Mouse (Mus musculus): ENCODE data around the gene Ribc2. TPM values are rescaled to one million over a fixed set of nuclear protein-coding genes. Genes with fewer than 3 reads are reported as not detected.

Ribc2 gene
- polyA plus RNA-seq, 1 experiment from 2014 or later, result 1.3 TPM

- H3K4me3 ChIP-seq, result no peak overlapping the region
- H3K36me3 ChIP-seq, result no peaks in the 10 kb centered on the region
- H3K27me3 ChIP-seq (ENCODE audit: insufficient read depth, poor library complexity, severe bottlenecking), result peaks cover 9% of the 10 kb centered on the region
- DNase-seq (ENCODE audit: low spot score), result no peak
- H3K27ac ChIP-seq, result no peak overlapping the region
- peaks cover 31% of the 10 kb centered on the region for H3K4me1 ChIP-seq (replicated peaks)
- no peaks in the 10 kb centered on the region; the same call in 1 of the 2 replicates for H3K9me3 ChIP-seq
Observed at GRCm38 (mm10) chr15:85161416-85161815, 29.5 kb downstream of the Ribc2 start.

- Histone ChIP-seq H3K27ac (peak overlapping the region; percentile 46; the same call in 1 of the 2 replicates), H3K4me3 (no peak overlapping the region), H3K4me1 (replicated peaks) (peaks cover 44% of the 10 kb centered on the region), H3K27me3 (ENCODE audit: insufficient read depth, poor library complexity, severe bottlenecking) (peaks cover 9% of the 10 kb centered on the region), H3K9me3 (no peaks in the 10 kb centered on the region), H3K36me3 (no peaks in the 10 kb centered on the region)
- peak; percentile 38 for DNase-seq (ENCODE audit: low spot score)
- WGBS, result 59% methylated on average over 21 of the region's 21 CpGs
Observed at GRCm38 (mm10) chr15:85162693-85163663, 31.1 kb downstream of the Ribc2 start.

GRCm38 (mm10) chr15:85166433-85166933 is 34.6 kb downstream of the Ribc2 start:
- Histone ChIP-seq H3K9me3 (no peaks in the 10 kb centered on the region), H3K4me3 (peak overlapping the region; percentile 4; the same call in 1 of the 2 replicates), H3K27ac (peak overlapping the region; percentile 31), H3K4me1 (replicated peaks) (peaks cover 44% of the 10 kb centered on the region), H3K36me3 (no peaks in the 10 kb centered on the region), H3K27me3 (ENCODE audit: insufficient read depth, poor library complexity, severe bottlenecking) (peaks cover 13% of the 10 kb centered on the region)
- 21% methylated on average over 11 of the region's 11 CpGs for WGBS
- peak; percentile 71 for DNase-seq (ENCODE audit: low spot score)

GRCm38 (mm10) chr15:85167086-85167679 is 35.3 kb downstream of the Ribc2 start:
- WGBS, result 52% methylated on average over 12 of the region's 12 CpGs
- peak overlapping the region; percentile 31 for H3K27ac ChIP-seq
- no peak for DNase-seq (ENCODE audit: low spot score)
- no peak overlapping the region for H3K4me3 ChIP-seq
- no peaks in the 10 kb centered on the region for H3K36me3 ChIP-seq
- H3K27me3 ChIP-seq (ENCODE audit: insufficient read depth, poor library complexity, severe bottlenecking), result peaks cover 13% of the 10 kb centered on the region
- H3K4me1 ChIP-seq (replicated peaks), result peaks cover 44% of the 10 kb centered on the region
- no peaks in the 10 kb centered on the region for H3K9me3 ChIP-seq

GRCm38 (mm10) chr15:85172054-85172453 is 40.2 kb downstream of the Ribc2 start:
- DNase-seq (ENCODE audit: low spot score), result no peak
- Histone ChIP-seq H3K27me3 (ENCODE audit: insufficient read depth, poor library complexity, severe bottlenecking) (peaks cover 4% of the 10 kb centered on the region; the same call in 1 of the 2 replicates), H3K4me3 (no peak overlapping the region), H3K4me1 (replicated peaks) (peaks cover 6% of the 10 kb centered on the region), H3K27ac (no peak overlapping the region; the same call in 1 of the 2 replicates), H3K36me3 (no peaks in the 10 kb centered on the region), H3K9me3 (no peaks in the 10 kb centered on the region)
- WGBS, result 82% methylated on average over 2 of the region's 2 CpGs

GRCm38 (mm10) chr15:85173425-85173824 is 41.5 kb downstream of the Ribc2 start:
- peaks cover 3% of the 10 kb centered on the region; the same call in 1 of the 2 replicates for H3K27me3 ChIP-seq (ENCODE audit: insufficient read depth, poor library complexity, severe bottlenecking)
- H3K36me3 ChIP-seq, result no peaks in the 10 kb centered on the region
- peaks cover 7% of the 10 kb centered on the region for H3K4me1 ChIP-seq (replicated peaks)
- 83% methylated on average over 8 of the region's 8 CpGs for WGBS
- H3K27ac ChIP-seq, result no peak overlapping the region
- no peak overlapping the region for H3K4me3 ChIP-seq
- no peaks in the 10 kb centered on the region for H3K9me3 ChIP-seq
- DNase-seq (ENCODE audit: low spot score), result no peak

- Histone ChIP-seq H3K27me3 (ENCODE audit: insufficient read depth, poor library complexity, severe bottlenecking) (no peaks in the 10 kb centered on the region), H3K9me3 (no peaks in the 10 kb centered on the region), H3K36me3 (no peaks in the 10 kb centered on the region), H3K27ac (no peak overlapping the region), H3K4me3 (no peak overlapping the region), H3K4me1 (replicated peaks) (peaks cover 7% of the 10 kb centered on the region)
- 78% methylated on average over 10 of the region's 10 CpGs for WGBS
- DNase-seq (ENCODE audit: low spot score), result no peak
Observed at GRCm38 (mm10) chr15:85174060-85174459, 42.2 kb downstream of the Ribc2 start.

- no peaks in the 10 kb centered on the region for H3K9me3 ChIP-seq
- H3K27ac ChIP-seq, result no peak overlapping the region
- no peak overlapping the region for H3K4me3 ChIP-seq
- H3K36me3 ChIP-seq, result no peaks in the 10 kb centered on the region
- H3K27me3 ChIP-seq (ENCODE audit: insufficient read depth, poor library complexity, severe bottlenecking), result no peaks in the 10 kb centered on the region
- WGBS, result 75% methylated on average over 8 of the region's 8 CpGs
- DNase-seq (ENCODE audit: low spot score), result no peak
- H3K4me1 ChIP-seq (replicated peaks), result peaks cover 7% of the 10 kb centered on the region
Observed at GRCm38 (mm10) chr15:85177576-85177975, 45.7 kb downstream of the Ribc2 start.

GRCm38 (mm10) chr15:85178172-85178571 is 46.3 kb downstream of the Ribc2 start:
- no peaks in the 10 kb centered on the region for H3K9me3 ChIP-seq
- 87% methylated on average over 6 of the region's 6 CpGs for WGBS
- H3K36me3 ChIP-seq, result no peaks in the 10 kb centered on the region
- H3K4me1 ChIP-seq (replicated peaks), result peaks cover 7% of the 10 kb centered on the region
- no peaks in the 10 kb centered on the region for H3K27me3 ChIP-seq (ENCODE audit: insufficient read depth, poor library complexity, severe bottlenecking)
- H3K27ac ChIP-seq, result no peak overlapping the region
- DNase-seq (ENCODE audit: low spot score), result no peak
- H3K4me3 ChIP-seq, result no peak overlapping the region

GRCm38 (mm10) chr15:85179528-85180180 is 47.8 kb downstream of the Ribc2 start:
- no peak for DNase-seq (ENCODE audit: low spot score)
- Histone ChIP-seq H3K36me3 (no peaks in the 10 kb centered on the region), H3K9me3 (no peaks in the 10 kb centered on the region), H3K4me1 (replicated peaks) (peaks cover 9% of the 10 kb centered on the region), H3K27me3 (ENCODE audit: insufficient read depth, poor library complexity, severe bottlenecking) (no peaks in the 10 kb centered on the region), H3K27ac (no peak overlapping the region), H3K4me3 (no peak overlapping the region)
- 75% methylated on average over 7 of the region's 7 CpGs for WGBS

GRCm38 (mm10) chr15:85180368-85180767 is 48.5 kb downstream of the Ribc2 start:
- no peak for DNase-seq (ENCODE audit: low spot score)
- no peak overlapping the region for H3K4me3 ChIP-seq
- peaks cover 9% of the 10 kb centered on the region for H3K4me1 ChIP-seq (replicated peaks)
- H3K9me3 ChIP-seq, result no peaks in the 10 kb centered on the region
- no peak overlapping the region for H3K27ac ChIP-seq
- H3K27me3 ChIP-seq (ENCODE audit: insufficient read depth, poor library complexity, severe bottlenecking), result no peaks in the 10 kb centered on the region
- no peaks in the 10 kb centered on the region for H3K36me3 ChIP-seq

- H3K36me3 ChIP-seq, result no peaks in the 10 kb centered on the region
- 89% methylated on average over 4 of the region's 4 CpGs for whole genome bisulfite sequencing
- no peaks in the 10 kb centered on the region; the same call in 1 of the 2 replicates for H3K27me3 ChIP-seq (ENCODE audit: insufficient read depth, poor library complexity, severe bottlenecking)
- H3K27ac ChIP-seq, result no peak overlapping the region
- no peak for DNase-seq (ENCODE audit: low spot score)
- H3K9me3 ChIP-seq, result no peaks in the 10 kb centered on the region
- no peak overlapping the region for H3K4me3 ChIP-seq
- H3K4me1 ChIP-seq (replicated peaks), result peaks cover 9% of the 10 kb centered on the region
Observed at GRCm38 (mm10) chr15:85182063-85182462, 50.2 kb downstream of the Ribc2 start.

Measured in hindbrain, embryonic 10.5 days (tissue).